Mouse (Mus musculus) midbrain, embryonic 13.5 days (tissue): ENCODE measurements around the gene Sema3f. TPM values are rescaled to one million over a fixed set of nuclear protein-coding genes. Genes with fewer than 3 reads are reported as not detected.
A peak's percentile ranks its signal among the peaks of the same experiment; 100 is the strongest.

Source experiments
- ATAC-seq: fragments of 200-750 bp; cut with Nextera tagmentation; 2 replicates; pipeline ENCODE4 v1.8.0; 2017; ENCODE audit warnings: mild to moderate bottlenecking, moderate TSS enrichment, moderate library complexity
- H3K27ac ChIP-seq: fragments of 300-500 bp; sonication (generic); 2 replicates; pipeline ENCODE4 v1.5.1; 2015; ENCODE audit warnings: inconsistent platforms, mild to moderate bottlenecking, moderate library complexity
- H3K27me3 ChIP-seq: fragments of 300-500 bp; sonication (generic); 2 replicates; pipeline ENCODE4 v1.6.1; 2015; ENCODE audit warnings: mild to moderate bottlenecking, inconsistent platforms
- H3K36me3 ChIP-seq: fragments of 300-500 bp; sonication (generic); 2 replicates; pipeline ENCODE4 v1.6.1; 2015; ENCODE audit warnings: mild to moderate bottlenecking, inconsistent platforms
- H3K4me1 ChIP-seq: fragments of 300-500 bp; sonication (generic); replicated peaks from 2 replicates; pipeline ENCODE4 v1.6.1; 2015; ENCODE audit warnings: inconsistent platforms
- H3K4me2 ChIP-seq: fragments of 300-500 bp; sonication (generic); replicated peaks from 2 replicates; pipeline ENCODE4 v1.6.1; 2015; ENCODE audit warnings: moderate library complexity, mild to moderate bottlenecking, inconsistent platforms
- H3K4me3 ChIP-seq: fragments of 300-500 bp; sonication (generic); replicated peaks from 2 replicates; pipeline ENCODE4 v1.5.1; 2015; ENCODE audit warnings: mild to moderate bottlenecking, inconsistent platforms
- H3K9ac ChIP-seq: fragments of 300-500 bp; sonication (generic); replicated peaks from 2 replicates; pipeline ENCODE4 v1.6.1; 2015; ENCODE audit warnings: mild to moderate bottlenecking, inconsistent platforms
- H3K9me3 ChIP-seq: fragments of 300-500 bp; sonication (generic); 2 replicates; pipeline ENCODE4 v1.6.1; 2016; ENCODE audit warnings: mild to moderate bottlenecking, inconsistent platforms
- WGBS: fragments of 180-500 bp; shearing (Covaris S2); methylation state at CpG from one replicate; pipeline ENCODE4 v1.1.7; 2015; 5-methylcytosine and 5-hydroxymethylcytosine counted together
- polyA plus RNA-seq: library from polyadenylated mRNA; unstranded; fragments of >200 nt; fragmentation: Nextera tagmentation; extraction: Ambion mirVana; gene quantifications from 2 replicates; pipeline ENCODE4 v1.2.1, GENCODE M21; 2015

Sema3f gene
- polyA plus RNA-seq, result 18.9 and 24.6 TPM in 2 replicates

DNA sequence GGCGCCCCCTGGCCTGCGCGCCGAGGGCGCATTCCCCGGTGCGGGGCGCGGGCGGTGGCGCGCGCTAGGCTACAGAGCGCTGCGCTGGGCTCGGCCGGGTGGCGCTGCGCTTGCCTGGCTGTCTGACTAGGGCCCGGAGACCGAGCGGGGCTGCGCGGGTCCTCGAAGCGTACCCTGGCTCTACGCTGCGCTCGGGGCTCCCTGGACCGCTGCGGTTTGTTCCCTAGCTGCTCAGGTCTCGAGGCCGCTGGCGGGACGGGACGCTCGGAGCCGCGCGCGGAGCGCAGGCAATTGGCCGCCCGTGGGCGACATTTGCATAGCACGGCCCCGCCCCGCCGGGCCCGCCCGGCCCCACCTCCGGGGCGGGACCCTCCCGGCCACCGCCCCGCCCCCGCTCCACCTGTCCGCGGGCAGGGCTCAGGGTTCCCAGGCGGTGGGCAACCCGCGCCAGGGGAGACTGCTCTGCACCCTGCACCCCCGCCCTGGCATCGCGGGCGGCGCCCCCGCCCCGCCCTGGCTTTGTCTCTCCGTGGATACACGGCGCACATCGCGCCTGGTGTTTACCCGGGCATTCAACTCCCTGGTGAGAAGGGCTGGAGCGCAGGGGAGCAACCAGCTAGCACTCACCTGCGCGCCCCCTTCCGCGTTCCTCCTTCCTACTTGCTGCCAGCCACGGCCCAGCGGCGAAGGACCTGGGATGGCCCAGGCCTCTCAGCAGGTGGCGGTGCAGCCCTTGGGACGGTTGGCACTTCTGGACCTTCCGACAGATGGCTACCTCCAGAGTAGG lies at the start of gene Sema3f:
TSS of gene Sema3f (minus strand) at position 779 of the 787 bp plus-strand sequence.
- Histone ChIP-seq H3K36me3 (peaks cover 7% of the 10 kb centered on the region), H3K4me3 (peak within 1 kb of the TSS; percentile 88), H3K4me1 (peaks cover 58% of the 10 kb centered on the region), H3K9ac (peak within 1 kb of the TSS; percentile 98), H3K27me3 (0 out of 2 replicates have a peak, but pooled peaks cover 6% of the 10 kb centered on the region), H3K9me3 (no peaks in the 10 kb centered on the region), H3K4me2 (peak within 1 kb of the TSS; percentile 89), H3K27ac (peak within 1 kb of the TSS; percentile 94)
- ATAC-seq, result peak; percentile 78
- WGBS, result under 1% methylated on average over 64 of the region's 86 CpGs

DNA sequence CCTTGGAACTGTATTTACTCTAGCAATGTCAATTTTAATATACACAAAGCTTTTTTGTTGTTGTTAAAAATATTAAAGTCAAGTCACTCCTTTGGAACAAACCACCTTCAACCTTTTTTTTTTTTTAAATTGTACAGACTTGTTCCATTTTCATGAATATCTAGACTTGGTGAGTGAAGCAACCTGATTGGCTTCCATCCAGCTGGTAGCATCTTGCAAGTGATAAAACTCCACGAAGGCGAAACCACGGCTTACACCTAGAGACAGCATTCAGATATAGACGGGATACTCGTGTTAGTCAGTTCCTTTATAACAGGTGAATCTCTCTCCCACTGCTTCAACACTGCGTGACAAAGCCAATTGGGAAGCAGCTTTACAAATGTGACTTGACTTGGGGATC lies 49.3 kb upstream of the Sema3f start:
- Histone ChIP-seq H3K36me3 (peaks cover 88% of the 10 kb centered on the region), H3K27me3 (no peaks in the 10 kb centered on the region), H3K9ac (no peak overlapping the region), H3K9me3 (no peaks in the 10 kb centered on the region), H3K4me2 (no peak overlapping the region), H3K4me1 (no peaks in the 10 kb centered on the region), H3K27ac (no peak overlapping the region), H3K4me3 (no peak overlapping the region)
- no peak for ATAC-seq
- WGBS, result 96% methylated on average over 6 of the region's 6 CpGs

DNA sequence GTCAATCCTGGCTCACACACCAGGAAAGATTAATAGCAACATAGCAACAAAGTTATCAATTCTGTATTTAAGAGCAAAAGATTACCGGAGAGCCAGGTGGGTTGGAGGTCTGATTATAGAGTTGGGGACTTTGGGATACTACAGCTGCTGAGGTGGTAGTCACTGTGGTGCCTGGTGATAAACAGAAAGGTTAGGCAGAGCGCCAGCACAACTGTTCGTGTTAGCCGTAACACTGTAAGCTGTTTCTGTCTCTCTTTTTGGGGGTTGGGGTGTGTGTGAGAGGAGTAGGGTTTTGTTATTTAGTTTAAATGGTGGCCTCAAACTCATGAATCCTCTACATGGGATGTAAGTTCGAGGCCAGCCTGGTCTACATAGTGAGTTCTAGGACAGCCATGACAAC lies 40.1 kb upstream of the Sema3f start:
- Histone ChIP-seq H3K27me3 (no peaks in the 10 kb centered on the region), H3K4me3 (no peak overlapping the region), H3K9ac (no peak overlapping the region), H3K9me3 (no peaks in the 10 kb centered on the region), H3K4me2 (no peak overlapping the region), H3K27ac (no peak overlapping the region), H3K36me3 (peaks cover 95% of the 10 kb centered on the region), H3K4me1 (no peaks in the 10 kb centered on the region)
- no peak for ATAC-seq
- WGBS, result 94% methylated on average over 5 of the region's 5 CpGs

DNA sequence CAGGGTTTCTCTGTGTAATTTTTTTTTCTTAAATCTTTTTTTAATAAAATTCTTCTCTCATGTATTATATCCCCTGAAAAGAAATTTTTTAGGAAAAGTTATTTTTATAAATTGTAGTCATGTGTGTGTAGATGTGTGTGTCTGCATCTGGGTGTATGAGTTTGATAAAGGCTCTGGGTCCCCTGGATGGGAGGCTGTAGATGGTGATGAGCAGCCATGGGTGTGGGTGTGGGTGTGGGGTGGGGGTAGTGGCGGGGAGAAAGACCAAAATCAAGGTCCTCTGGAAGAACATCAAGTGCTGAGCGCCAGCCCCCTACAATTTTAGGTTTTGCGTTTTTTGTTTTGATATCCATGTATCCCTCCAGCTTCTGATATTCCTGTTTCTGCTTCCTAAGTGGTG lies 37.8 kb upstream of the Sema3f start:
- no peaks in the 10 kb centered on the region for H3K4me1 ChIP-seq
- no peak overlapping the region for H3K27ac ChIP-seq
- H3K9ac ChIP-seq, result no peak overlapping the region
- H3K4me2 ChIP-seq, result no peak overlapping the region
- H3K9me3 ChIP-seq, result no peaks in the 10 kb centered on the region
- no peak overlapping the region for H3K4me3 ChIP-seq
- 100% methylated on average over 3 of the region's 3 CpGs for WGBS
- no peaks in the 10 kb centered on the region for H3K27me3 ChIP-seq
- H3K36me3 ChIP-seq, result peaks cover 97% of the 10 kb centered on the region
- ATAC-seq, result no peak

DNA sequence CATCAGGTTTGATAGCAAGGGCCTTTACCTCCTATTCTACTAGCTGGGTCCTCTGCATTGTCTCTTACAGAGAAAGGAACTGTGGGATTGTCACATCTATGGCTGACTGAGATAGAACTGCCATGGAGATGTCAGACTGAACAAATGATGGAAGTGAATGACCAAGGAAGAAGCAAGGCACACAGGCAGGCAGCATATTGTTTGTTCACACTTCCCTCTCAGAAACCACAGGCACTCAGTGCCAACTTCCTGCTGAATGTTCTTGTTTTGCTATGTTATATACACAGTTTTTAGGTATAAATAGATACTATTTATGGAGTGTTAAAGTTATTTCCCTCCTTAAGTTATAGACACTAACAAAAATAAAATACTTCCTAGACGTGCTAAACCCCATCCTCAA lies 37.0 kb upstream of the Sema3f start:
- peaks cover 98% of the 10 kb centered on the region for H3K36me3 ChIP-seq
- H3K4me2 ChIP-seq, result no peak overlapping the region
- no peak overlapping the region for H3K9ac ChIP-seq
- no peak overlapping the region for H3K4me3 ChIP-seq
- H3K27ac ChIP-seq, result no peak overlapping the region
- ATAC-seq, result no peak
- H3K27me3 ChIP-seq, result no peaks in the 10 kb centered on the region
- WGBS, result 100% methylated on average over 1 of the region's 1 CpGs
- no peaks in the 10 kb centered on the region for H3K9me3 ChIP-seq
- H3K4me1 ChIP-seq, result no peaks in the 10 kb centered on the region

DNA sequence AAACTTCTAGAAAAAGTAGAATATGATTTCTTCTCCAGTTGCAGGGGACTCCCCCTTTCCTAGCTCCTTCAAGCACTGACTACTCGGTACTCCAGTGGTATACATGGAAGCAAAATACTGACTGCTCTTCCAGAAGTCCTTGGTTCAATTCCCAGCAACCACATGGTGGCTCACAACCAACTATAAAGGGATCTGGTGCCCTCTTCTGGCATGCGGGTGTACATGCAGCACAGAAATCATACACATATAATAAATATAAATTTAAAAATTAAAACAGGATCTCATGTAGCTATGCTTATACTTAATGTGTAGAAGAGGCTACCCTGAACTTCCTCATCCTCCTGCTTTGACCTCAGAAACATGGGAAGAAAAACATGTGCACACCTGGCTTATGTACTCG lies 36.4 kb upstream of the Sema3f start:
- H3K9me3 ChIP-seq, result no peaks in the 10 kb centered on the region
- peaks cover 98% of the 10 kb centered on the region for H3K36me3 ChIP-seq
- 95% methylated on average over 3 of the region's 3 CpGs for WGBS
- H3K9ac ChIP-seq, result no peak overlapping the region
- no peaks in the 10 kb centered on the region for H3K4me1 ChIP-seq
- no peak overlapping the region for H3K4me2 ChIP-seq
- no peak for ATAC-seq
- no peak overlapping the region for H3K27ac ChIP-seq
- H3K27me3 ChIP-seq, result no peaks in the 10 kb centered on the region
- no peak overlapping the region for H3K4me3 ChIP-seq

DNA sequence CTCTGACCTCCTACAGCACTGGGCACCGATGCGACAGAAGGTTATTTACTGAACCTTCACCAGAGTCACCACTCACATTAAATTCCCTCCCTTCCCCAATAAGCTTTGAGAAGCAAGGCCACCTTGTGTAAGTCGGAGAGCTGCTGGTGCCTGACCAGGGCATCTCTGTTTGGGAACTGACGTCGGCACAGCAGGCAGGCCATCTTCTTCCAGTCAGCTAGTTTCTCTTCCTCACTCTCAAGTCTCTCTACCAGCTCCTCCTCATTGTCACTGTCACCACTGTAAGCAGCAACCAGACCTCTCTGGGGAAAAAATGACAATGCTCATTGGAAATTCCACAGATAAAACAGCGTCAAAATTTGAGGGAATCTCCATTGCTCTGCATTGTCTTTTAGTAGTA lies 33.8 kb upstream of the Sema3f start:
- Histone ChIP-seq H3K4me3 (no peak overlapping the region), H3K4me1 (no peaks in the 10 kb centered on the region), H3K36me3 (peaks cover 98% of the 10 kb centered on the region), H3K27ac (no peak overlapping the region), H3K9me3 (no peaks in the 10 kb centered on the region), H3K4me2 (no peak overlapping the region), H3K27me3 (no peaks in the 10 kb centered on the region), H3K9ac (no peak overlapping the region)
- WGBS, result 95% methylated on average over 6 of the region's 6 CpGs
- no peak for ATAC-seq

DNA sequence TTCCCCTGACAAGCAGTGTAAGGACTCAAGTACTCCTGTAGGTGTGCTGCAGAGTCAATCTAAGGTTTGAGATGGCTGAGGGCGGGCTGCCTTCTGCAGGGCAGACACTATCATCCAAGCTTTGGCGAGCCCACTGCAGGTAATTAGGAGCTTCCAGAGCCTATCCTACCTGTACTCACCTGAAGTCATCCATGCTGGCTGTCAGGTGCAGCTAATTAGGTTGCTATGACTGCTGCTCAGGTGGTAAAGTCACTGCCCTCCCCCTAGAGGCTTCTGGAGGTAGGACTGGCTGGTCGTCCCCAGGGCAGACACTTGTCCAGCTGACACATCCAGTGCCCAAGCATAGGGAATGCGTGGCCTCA lies 28.5 kb upstream of the Sema3f start:
- Histone ChIP-seq H3K27me3 (no peaks in the 10 kb centered on the region), H3K4me3 (no peak overlapping the region), H3K9ac (no peak overlapping the region), H3K36me3 (peaks cover 56% of the 10 kb centered on the region), H3K4me2 (no peak overlapping the region), H3K27ac (peak overlapping the region; percentile 71), H3K4me1 (peaks cover 47% of the 10 kb centered on the region), H3K9me3 (no peaks in the 10 kb centered on the region)
- 46% methylated on average over 4 of the region's 4 CpGs for WGBS
- peak; percentile 9 for ATAC-seq

DNA sequence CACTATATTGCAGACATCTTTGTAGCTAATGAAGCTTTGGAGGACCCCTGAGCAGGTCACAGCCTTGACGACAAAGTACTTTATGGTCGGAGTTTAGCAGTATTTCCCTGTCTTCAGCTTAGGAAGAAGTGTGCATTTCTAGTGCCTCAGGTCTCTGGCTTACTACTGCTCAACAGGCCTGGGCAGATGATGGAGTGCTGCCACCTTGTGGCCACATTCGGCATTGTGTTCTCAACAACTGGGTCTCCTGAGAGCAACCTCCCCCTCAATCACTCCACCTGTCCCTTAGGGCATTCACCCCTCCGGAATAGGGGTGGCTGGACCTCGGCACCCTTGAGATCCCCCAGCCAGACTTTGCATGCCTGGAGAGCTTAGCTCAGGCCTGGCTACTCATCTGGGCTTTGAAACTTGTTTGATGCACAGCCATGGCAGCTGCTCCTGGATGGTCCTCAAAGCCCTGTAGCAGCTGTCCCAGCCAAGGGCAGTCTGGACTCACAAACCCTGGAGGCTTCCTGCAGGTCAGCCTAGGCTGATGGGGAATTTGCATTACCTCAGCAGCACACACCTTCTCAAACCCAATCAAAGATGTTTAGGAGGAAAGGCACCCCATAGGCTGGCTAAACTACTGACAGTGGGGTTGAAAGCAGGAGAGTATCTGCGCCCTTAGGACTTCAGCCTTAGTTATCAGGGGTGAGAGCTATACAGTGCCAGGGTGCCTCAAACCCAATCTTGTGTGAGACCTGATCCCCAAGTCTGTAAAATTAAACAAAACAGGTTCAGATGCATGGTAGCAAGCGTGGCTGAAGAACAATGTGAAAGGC lies 28.0 kb upstream of the Sema3f start:
- peaks cover 50% of the 10 kb centered on the region for H3K36me3 ChIP-seq
- WGBS, result 19% methylated on average over 7 of the region's 7 CpGs
- ATAC-seq, result peak; percentile 47

DNA sequence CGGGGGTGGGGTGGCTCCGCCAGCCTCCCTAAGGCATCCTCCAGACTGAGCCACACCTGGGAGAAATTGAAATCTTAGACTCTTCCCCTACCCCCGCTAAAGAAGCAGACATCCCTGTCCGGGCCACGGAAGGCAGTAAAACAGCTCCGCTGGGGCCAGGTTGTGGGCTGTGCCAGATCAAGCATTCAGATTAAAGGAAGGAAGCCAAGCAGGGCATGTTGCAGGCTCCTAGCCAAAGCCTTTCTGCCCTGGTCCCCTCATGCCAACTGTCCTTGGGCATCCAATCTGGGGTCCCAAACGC lies 25.9 kb upstream of the Sema3f start:
- 2% methylated on average over 7 of the region's 7 CpGs for WGBS
- Histone ChIP-seq H3K9ac (peak overlapping the region; percentile 59), H3K4me1 (peaks cover 53% of the 10 kb centered on the region), H3K4me2 (peak overlapping the region; percentile 50), H3K36me3 (peaks cover 29% of the 10 kb centered on the region), H3K9me3 (no peaks in the 10 kb centered on the region), H3K4me3 (peak overlapping the region; percentile 17), H3K27me3 (no peaks in the 10 kb centered on the region), H3K27ac (peak overlapping the region; percentile 88)
- ATAC-seq, result 0 out of 2 replicates have a peak, but pooled peaks have one; percentile 1

More for the DNA sequence above, 28.0 kb upstream of the Sema3f start:
- Histone ChIP-seq H3K9ac (no peak overlapping the region), H3K27me3 (no peaks in the 10 kb centered on the region), H3K4me3 (no peak overlapping the region), H3K4me1 (peaks cover 47% of the 10 kb centered on the region), H3K9me3 (no peaks in the 10 kb centered on the region), H3K4me2 (no peak overlapping the region), H3K27ac (peak overlapping the region; percentile 71)

DNA sequence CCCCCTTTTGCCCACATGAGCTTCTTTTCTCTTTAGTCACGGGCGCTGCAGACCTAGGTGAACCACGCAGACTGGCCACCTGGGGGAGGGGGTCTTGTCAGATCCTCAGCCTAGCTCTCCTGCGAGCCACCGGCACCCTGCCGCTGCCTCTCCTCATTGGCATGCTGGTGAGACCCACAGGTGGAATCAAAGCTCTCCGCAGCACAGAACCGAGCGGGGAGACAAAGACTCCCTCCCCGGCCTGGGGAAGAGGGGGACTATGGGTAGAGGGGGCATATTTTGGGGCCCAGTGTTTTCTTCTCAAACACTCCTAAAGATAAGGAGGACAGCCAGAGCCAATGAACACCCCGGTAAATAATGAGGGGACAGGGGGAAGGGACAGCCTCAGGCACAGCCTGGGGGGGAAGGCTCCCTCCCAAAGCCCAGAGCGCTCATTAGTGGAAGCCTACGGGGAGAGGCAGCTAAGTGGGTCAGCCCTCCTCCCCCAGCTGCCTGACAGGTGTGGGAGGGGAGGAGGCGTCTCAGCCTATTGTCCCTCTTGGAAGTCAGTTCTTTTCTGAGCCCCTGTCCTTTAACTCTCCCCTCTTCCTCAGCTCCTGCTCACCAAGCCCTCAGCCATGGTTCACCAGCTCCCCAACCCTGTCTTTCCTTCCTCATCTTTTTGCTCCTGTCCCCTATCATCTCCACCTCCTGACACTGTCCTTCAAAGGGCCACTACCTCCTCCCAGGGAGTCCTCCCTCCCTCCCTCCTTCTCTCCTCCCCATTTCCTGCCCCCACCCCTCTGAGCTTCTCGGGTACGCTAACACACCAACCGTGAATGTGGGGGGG lies 25.3 kb upstream of the Sema3f start:
- Histone ChIP-seq H3K27ac (peak overlapping the region; percentile 88), H3K4me1 (peaks cover 59% of the 10 kb centered on the region), H3K36me3 (peaks cover 24% of the 10 kb centered on the region), H3K9me3 (no peaks in the 10 kb centered on the region), H3K4me2 (peak overlapping the region; percentile 50), H3K9ac (peak overlapping the region; percentile 59), H3K4me3 (peak overlapping the region; percentile 17), H3K27me3 (no peaks in the 10 kb centered on the region)
- peak; percentile 44 for ATAC-seq
- 4% methylated on average over 17 of the region's 17 CpGs for WGBS
